8 mouse cellular contexts compared by ENCODE assay signal in genomic region chr12:81332875-81333421, GRCm38 (mm10). TPM values are rescaled to one million over a fixed set of nuclear protein-coding genes. Genes with fewer than 3 reads are reported as not detected.
DNase-seq lines count a peak whose midpoint lies in the region; ATAC-seq lines count a peak whose summit lies in the region.

Gene Slc8a3 (minus strand): TSS chr12:81333180.

- no peaks in the 10 kb centered on the region for H3K36me3 ChIP-seq in intestine, embryonic 14.5 days (ENCODE audit: control insufficient read depth, insufficient read depth, low read length)
- H3K36me3 ChIP-seq in neural tube, embryonic 14.5 days (ENCODE audit: control insufficient read depth, insufficient read depth, low read length) = no peaks in the 10 kb centered on the region

- no peaks in the 10 kb centered on the region for H3K9me3 ChIP-seq in intestine, embryonic 14.5 days (ENCODE audit: control insufficient read depth, low read length)
- no peaks in the 10 kb centered on the region for H3K9me3 ChIP-seq in neural tube, embryonic 14.5 days (ENCODE audit: control insufficient read depth, low read length)

- no peaks in the 10 kb centered on the region for H3K4me1 ChIP-seq in intestine, embryonic 14.5 days (replicated peaks; ENCODE audit: control insufficient read depth, insufficient read depth, low read length)
- peaks cover 3% of the 10 kb centered on the region; the same call in 1 of the 2 replicates for H3K4me1 ChIP-seq in neural tube, embryonic 14.5 days (ENCODE audit: control insufficient read depth, insufficient read depth, low read length)

- DNase-seq in adrenal gland, adult (ENCODE audit: inconsistent age in 2 of 2, low spot score in 1 of 2) = peak; percentile 34 to 78
- no peak for DNase-seq in adrenal gland, postnatal 4 days (ENCODE audit: low spot score in 2 of 2)
- peak; percentile 85 for DNase-seq in cerebellum, adult 9-11 months
- DNase-seq in frontal cortex, postnatal 10 days (ENCODE audit: low spot score in 2 of 2) = peak; percentile 56 to 70
- peak; percentile 76 for DNase-seq in intestine, embryonic 14.5 days (ENCODE audit: low spot score)
- peak; percentile 5 for DNase-seq in liver
- no peak for DNase-seq in urinary bladder, postnatal 10 days (ENCODE audit: low spot score)

- H3K27ac ChIP-seq in intestine, embryonic 14.5 days (ENCODE audit: low read depth) = no peak within 1 kb of the TSS
- peak within 1 kb of the TSS; percentile 91 for H3K27ac ChIP-seq in neural tube, embryonic 14.5 days (ENCODE audit: low read depth, low read length)

- peaks cover 12% of the 10 kb centered on the region; the same call in 1 of the 2 replicates for H3K27me3 ChIP-seq in intestine, embryonic 14.5 days (replicated peaks; ENCODE audit: control insufficient read depth, insufficient read depth, low read length)
- H3K27me3 ChIP-seq in neural tube, embryonic 14.5 days (ENCODE audit: control insufficient read depth, insufficient read depth, low read length) = no peaks in the 10 kb centered on the region

- H3K4me2 ChIP-seq in intestine, embryonic 14.5 days (ENCODE audit: low read length) = peak within 1 kb of the TSS; percentile 77
- H3K4me2 ChIP-seq in neural tube, embryonic 14.5 days (ENCODE audit: low read depth, low read length) = peak within 1 kb of the TSS; percentile 75

- WGBS in intestine, embryonic 14.5 days = under 1% methylated on average over 47 of the region's 47 CpGs
- WGBS in neural tube, embryonic 14.5 days = under 1% methylated on average over 47 of the region's 47 CpGs

- ATAC-seq in intestine, embryonic 14.5 days (replicated peaks; ENCODE audit: low FRiP score, low TSS enrichment, low read depth) = peak; percentile 47; the same call in 1 of the 2 replicates
- peak; percentile 76 for ATAC-seq in neural tube, embryonic 14.5 days (ENCODE audit: low read depth)

- H3K4me3 ChIP-seq in intestine, embryonic 14.5 days (ENCODE audit: low read depth, low read length) = peak within 1 kb of the TSS; percentile 52
- H3K4me3 ChIP-seq in neural tube, embryonic 14.5 days (ENCODE audit: low read depth, low read length) = peak within 1 kb of the TSS; percentile 63

- peak within 1 kb of the TSS; percentile 42 for H3K9ac ChIP-seq in intestine, embryonic 14.5 days (ENCODE audit: low read length)
- peak within 1 kb of the TSS; percentile 89 for H3K9ac ChIP-seq in neural tube, embryonic 14.5 days (replicated peaks; ENCODE audit: low read depth, low read length)

RNA-seq across cellular contexts. Expression of gene Slc8a3, which starts in this region (rescaled TPM):
- total RNA-seq in adrenal gland, postnatal 4 days (2021) = 1 to 10 TPM; 2.2 to 3.1 TPM
- 0.55 and 0.85 TPM in 2 replicates for polyA plus RNA-seq in intestine, embryonic 14.5 days (2014; fragmentation: Nextera tagmentation; extraction: Ambion mirVana)
- polyA plus RNA-seq in neural tube, embryonic 14.5 days (2014; fragmentation: Nextera tagmentation; extraction: Ambion mirVana) = 12.7 and 13.0 TPM in 2 replicates

Comparison
In these comparisons a context has a peak if more than half of its experiments do, and no peak if none do; other contexts are left out.
1. DNase-seq: peak in adrenal gland, adult (2 of 2), cerebellum, adult 9-11 months (single experiment), frontal cortex, postnatal 10 days (2 of 2) and liver (single experiment); none in adrenal gland, postnatal 4 days (0 of 2) and urinary bladder, postnatal 10 days (single experiment).
2. Peak in DNase-seq, ATAC-seq, H3K4me3 ChIP-seq, H3K9ac ChIP-seq and H3K4me2 ChIP-seq in intestine, embryonic 14.5 days; RNA of the gene not detected or under 1 TPM.